Mouse (Mus musculus) small intestine, adult 2 months (tissue): Measurements from ENCODE around the gene Esyt2.

ENCODE experiments used
- CTCF ChIP-seq: fragments of 200-500 bp; IDR thresholded peaks from 2 replicates; pipeline ENCODE4 v1.5.1; 2012; ENCODE audit warnings: low read depth, mild to moderate bottlenecking, control low read depth, inconsistent platforms, low read length, moderate library complexity, mixed read lengths; ENCODE audit not compliant: insufficient replicate concordance, insufficient read length; ENCODE audit errors: extremely low read depth
- POLR2A ChIP-seq: fragments of 200-500 bp; IDR thresholded peaks from 2 replicates; pipeline ENCODE4 v1.6.1; 2012; ENCODE audit warnings: low read depth, mild to moderate bottlenecking, control low read depth, inconsistent platforms, low read length, moderate library complexity

- TF ChIP-seq POLR2A (no peak), CTCF (no peak)
Observed at GRCm38 (mm10) chr12:116264756-116265155, 16.2 kb upstream of the Esyt2 start.
